Mouse (Mus musculus): ENCODE results near the gene Zfp536. TPM values are rescaled to one million over a fixed set of nuclear protein-coding genes. Genes with fewer than 3 reads are reported as not detected.
"Not testable (repeated sequence)": the region's sequence is repeated elsewhere in the genome, so short reads cannot be mapped to it uniquely, and the experiment has no call there.

The Zfp536 gene
- polyA plus RNA-seq, 1 experiment from 2014 or later = 1.9 TPM

- no peaks in the 10 kb centered on the region for H3K9me3 ChIP-seq (ENCODE audit: control insufficient read depth, low read length)
- DNase-seq (ENCODE audit: low spot score) (no peak), ATAC-seq (ENCODE audit: insufficient number of reproducible peaks, low FRiP score, low TSS enrichment, low read depth) (no peak)
- no peaks in the 10 kb centered on the region for H3K27me3 ChIP-seq (ENCODE audit: control insufficient read depth, insufficient read depth, low read length)
- no peak overlapping the region for H3K4me2 ChIP-seq (ENCODE audit: low read depth, severe bottlenecking)
- H3K4me3 ChIP-seq (ENCODE audit: low read depth, low read length) = no peak overlapping the region
- no peak overlapping the region for H3K27ac ChIP-seq (replicated peaks; ENCODE audit: low read depth, low read length)
- no peaks in the 10 kb centered on the region for H3K36me3 ChIP-seq (ENCODE audit: control insufficient read depth, insufficient read depth, low read length)
- no peak overlapping the region for H3K9ac ChIP-seq (ENCODE audit: low read length)
- no peaks in the 10 kb centered on the region for H3K4me1 ChIP-seq (ENCODE audit: control insufficient read depth, insufficient read depth, low read length)
- 72% methylated on average over 9 of the region's 9 CpGs for WGBS
Observed at GRCm38 (mm10) chr7:37724002-37724790, 49.2 kb downstream of the Zfp536 start.

DNA sequence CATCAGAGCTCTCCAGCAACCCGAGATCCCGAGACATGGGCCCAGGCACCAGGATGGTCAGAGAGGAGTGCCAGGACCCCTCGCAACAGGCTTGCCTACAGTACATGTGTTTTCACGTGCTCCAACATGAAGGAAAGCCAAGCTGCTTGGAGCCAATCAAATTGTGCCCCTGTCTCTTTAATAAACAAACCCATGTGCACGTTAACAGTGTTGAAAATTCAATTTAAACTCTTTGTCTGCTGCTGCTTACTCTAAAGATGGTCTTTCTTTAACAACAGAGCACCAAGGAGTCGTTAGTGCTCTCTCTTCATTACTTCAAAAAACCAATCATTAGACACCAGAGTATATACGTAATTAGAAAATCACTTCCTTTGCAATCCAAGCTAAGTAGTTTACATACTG is 50.2 kb downstream of the Zfp536 start:
- 62% methylated on average over 7 of the region's 7 CpGs for WGBS
- Histone ChIP-seq H3K36me3 (ENCODE audit: control insufficient read depth, insufficient read depth, low read length) (no peaks in the 10 kb centered on the region), H3K9ac (ENCODE audit: low read length) (no peak overlapping the region), H3K27ac (replicated peaks; ENCODE audit: low read depth, low read length) (no peak overlapping the region), H3K27me3 (ENCODE audit: control insufficient read depth, insufficient read depth, low read length) (no peaks in the 10 kb centered on the region), H3K4me1 (ENCODE audit: control insufficient read depth, insufficient read depth, low read length) (no peaks in the 10 kb centered on the region), H3K4me2 (ENCODE audit: low read depth, severe bottlenecking) (no peak overlapping the region), H3K4me3 (ENCODE audit: low read depth, low read length) (no peak overlapping the region), H3K9me3 (ENCODE audit: control insufficient read depth, low read length) (no peaks in the 10 kb centered on the region)
- ATAC-seq (ENCODE audit: insufficient number of reproducible peaks, low FRiP score, low TSS enrichment, low read depth) = no peak
- DNase-seq (ENCODE audit: low spot score) = no peak

DNA sequence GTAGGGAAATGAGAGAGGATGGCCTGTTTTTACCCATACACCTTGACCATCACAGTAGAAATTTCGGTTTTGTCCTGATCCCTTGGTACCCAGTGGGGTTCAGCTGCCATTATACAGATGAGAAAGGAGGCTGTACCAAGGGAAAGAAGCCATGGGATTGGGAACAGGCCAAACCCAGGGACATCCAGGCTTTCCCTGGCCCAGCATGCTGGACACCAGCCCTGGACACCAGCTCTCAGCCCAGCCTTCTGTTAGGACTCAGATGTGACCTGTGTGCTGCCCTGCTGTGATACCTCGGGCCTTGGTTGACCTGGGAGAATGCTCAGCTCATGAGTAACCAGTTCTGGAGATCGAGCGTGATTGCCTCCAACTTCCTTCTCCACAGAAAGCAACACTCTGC is 51.8 kb downstream of the Zfp536 start:
- Histone ChIP-seq H3K36me3 (ENCODE audit: control insufficient read depth, insufficient read depth, low read length) (no peaks in the 10 kb centered on the region), H3K27me3 (ENCODE audit: control insufficient read depth, insufficient read depth, low read length) (no peaks in the 10 kb centered on the region), H3K27ac (replicated peaks; ENCODE audit: low read depth, low read length) (no peak overlapping the region), H3K4me1 (ENCODE audit: control insufficient read depth, insufficient read depth, low read length) (no peaks in the 10 kb centered on the region), H3K4me3 (ENCODE audit: low read depth, low read length) (no peak overlapping the region), H3K9ac (ENCODE audit: low read length) (no peak overlapping the region), H3K9me3 (ENCODE audit: control insufficient read depth, low read length) (no peaks in the 10 kb centered on the region), H3K4me2 (ENCODE audit: low read depth, severe bottlenecking) (no peak overlapping the region)
- DNase-seq (ENCODE audit: low spot score) (no peak), ATAC-seq (ENCODE audit: insufficient number of reproducible peaks, low FRiP score, low TSS enrichment, low read depth) (no peak)
- WGBS = 88% methylated on average over 4 of the region's 4 CpGs

GRCm38 (mm10) chr7:37718671-37719402 is 54.6 kb downstream of the Zfp536 start:
- DNase-seq (ENCODE audit: low spot score) = no peak
- 67% methylated on average over 15 of the region's 15 CpGs for WGBS
- Histone ChIP-seq H3K27me3 (ENCODE audit: control insufficient read depth, insufficient read depth, low read length) (no peaks in the 10 kb centered on the region), H3K9ac (ENCODE audit: low read length) (no peak overlapping the region), H3K4me1 (ENCODE audit: control insufficient read depth, insufficient read depth, low read length) (no peaks in the 10 kb centered on the region), H3K4me2 (ENCODE audit: low read depth, severe bottlenecking) (no peak overlapping the region), H3K9me3 (ENCODE audit: control insufficient read depth, low read length) (no peaks in the 10 kb centered on the region), H3K27ac (replicated peaks; ENCODE audit: low read depth, low read length) (no peak overlapping the region), H3K4me3 (ENCODE audit: low read depth, low read length) (no peak overlapping the region), H3K36me3 (ENCODE audit: control insufficient read depth, insufficient read depth, low read length) (no peaks in the 10 kb centered on the region)
- no peak for ATAC-seq (ENCODE audit: insufficient number of reproducible peaks, low FRiP score, low TSS enrichment, low read depth)

GRCm38 (mm10) chr7:37717071-37717470 is 56.4 kb downstream of the Zfp536 start:
- no peak for ATAC-seq (ENCODE audit: insufficient number of reproducible peaks, low FRiP score, low TSS enrichment, low read depth)
- Histone ChIP-seq H3K36me3 (ENCODE audit: control insufficient read depth, insufficient read depth, low read length) (no peaks in the 10 kb centered on the region), H3K9me3 (ENCODE audit: control insufficient read depth, low read length) (no peaks in the 10 kb centered on the region), H3K4me3 (ENCODE audit: low read depth, low read length) (no peak overlapping the region), H3K9ac (ENCODE audit: low read length) (no peak overlapping the region), H3K4me1 (ENCODE audit: control insufficient read depth, insufficient read depth, low read length) (no peaks in the 10 kb centered on the region), H3K27me3 (ENCODE audit: control insufficient read depth, insufficient read depth, low read length) (no peaks in the 10 kb centered on the region), H3K4me2 (ENCODE audit: low read depth, severe bottlenecking) (no peak overlapping the region), H3K27ac (replicated peaks; ENCODE audit: low read depth, low read length) (no peak overlapping the region)
- 92% methylated on average over 7 of the region's 7 CpGs for WGBS
- no peak for DNase-seq (ENCODE audit: low spot score)

DNA sequence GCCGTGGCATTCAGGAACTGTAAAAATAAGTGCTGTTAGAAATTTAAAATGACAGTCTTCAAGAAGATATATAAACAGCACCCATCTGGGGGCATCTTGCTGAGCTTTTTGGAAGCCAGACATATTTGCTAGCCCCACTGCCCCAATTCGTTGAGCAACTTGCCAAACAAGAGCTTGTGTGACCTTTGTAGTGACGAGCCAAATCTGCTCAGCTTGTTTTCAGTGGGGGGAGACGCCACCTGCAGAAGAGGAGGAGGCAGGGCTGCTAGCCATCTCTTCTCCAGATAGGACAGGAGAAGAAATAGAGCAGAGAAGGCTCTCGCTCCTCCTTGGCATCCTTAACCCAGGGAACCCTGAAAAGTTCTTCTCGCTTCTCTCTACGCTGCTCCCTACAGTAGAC is 56.8 kb downstream of the Zfp536 start:
- Histone ChIP-seq H3K9me3 (ENCODE audit: control insufficient read depth, low read length) (no peaks in the 10 kb centered on the region), H3K27ac (replicated peaks; ENCODE audit: low read depth, low read length) (no peak overlapping the region), H3K4me1 (ENCODE audit: control insufficient read depth, insufficient read depth, low read length) (no peaks in the 10 kb centered on the region), H3K9ac (ENCODE audit: low read length) (no peak overlapping the region), H3K4me3 (ENCODE audit: low read depth, low read length) (no peak overlapping the region), H3K36me3 (ENCODE audit: control insufficient read depth, insufficient read depth, low read length) (no peaks in the 10 kb centered on the region), H3K4me2 (ENCODE audit: low read depth, severe bottlenecking) (no peak overlapping the region), H3K27me3 (ENCODE audit: control insufficient read depth, insufficient read depth, low read length) (no peaks in the 10 kb centered on the region)
- WGBS = 74% methylated on average over 7 of the region's 7 CpGs
- ATAC-seq (ENCODE audit: insufficient number of reproducible peaks, low FRiP score, low TSS enrichment, low read depth) (no peak), DNase-seq (ENCODE audit: low spot score) (no peak)

- Histone ChIP-seq H3K27me3 (ENCODE audit: control insufficient read depth, insufficient read depth, low read length) (no peaks in the 10 kb centered on the region), H3K9me3 (ENCODE audit: control insufficient read depth, low read length) (no peaks in the 10 kb centered on the region), H3K4me1 (ENCODE audit: control insufficient read depth, insufficient read depth, low read length) (no peaks in the 10 kb centered on the region), H3K36me3 (ENCODE audit: control insufficient read depth, insufficient read depth, low read length) (no peaks in the 10 kb centered on the region), H3K9ac (ENCODE audit: low read length) (no peak overlapping the region), H3K27ac (replicated peaks; ENCODE audit: low read depth, low read length) (no peak overlapping the region), H3K4me3 (ENCODE audit: low read depth, low read length) (no peak overlapping the region), H3K4me2 (ENCODE audit: low read depth, severe bottlenecking) (no peak overlapping the region)
- DNase-seq (ENCODE audit: low spot score) = no peak
- no peak for ATAC-seq (ENCODE audit: insufficient number of reproducible peaks, low FRiP score, low TSS enrichment, low read depth)
- WGBS = 90% methylated on average over 9 of the region's 9 CpGs
Observed at GRCm38 (mm10) chr7:37704464-37704863, 69.0 kb downstream of the Zfp536 start.

DNA sequence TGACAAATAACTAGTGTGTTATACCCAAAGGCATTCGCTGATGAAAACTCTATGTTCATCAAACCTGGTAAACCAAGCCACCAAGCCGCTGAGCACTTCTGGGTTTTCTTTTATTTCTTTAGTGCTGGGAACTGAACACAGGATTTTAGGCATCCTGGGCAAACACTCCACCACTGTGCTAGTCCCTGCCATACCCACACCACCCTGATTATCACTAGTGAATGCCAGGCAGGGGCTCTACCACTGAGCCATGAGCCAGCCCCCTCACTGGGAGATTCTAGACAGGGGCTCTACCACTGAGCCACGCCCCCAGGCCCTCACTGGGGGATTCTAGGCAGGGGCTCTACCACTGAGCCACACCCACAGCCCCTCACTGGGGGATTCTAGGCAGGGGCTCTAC is 76.1 kb downstream of the Zfp536 start:
- WGBS = 96% methylated on average over 3 of the region's 3 CpGs
- H3K4me1 ChIP-seq (ENCODE audit: control insufficient read depth, insufficient read depth, low read length); ATAC-seq (ENCODE audit: insufficient number of reproducible peaks, low FRiP score, low TSS enrichment, low read depth); H3K4me3 ChIP-seq (ENCODE audit: low read depth, low read length); H3K36me3 ChIP-seq (ENCODE audit: control insufficient read depth, insufficient read depth, low read length); H3K4me2 ChIP-seq (ENCODE audit: low read depth, severe bottlenecking); H3K27me3 ChIP-seq (ENCODE audit: control insufficient read depth, insufficient read depth, low read length); DNase-seq (ENCODE audit: low spot score); H3K9ac ChIP-seq (ENCODE audit: low read length); H3K27ac ChIP-seq (replicated peaks; ENCODE audit: low read depth, low read length); H3K9me3 ChIP-seq (ENCODE audit: control insufficient read depth, low read length): not testable (repeated sequence)

All from limb, embryonic 11.5 days (tissue).